Mouse (Mus musculus) heart, embryonic 14.5 days (tissue): ENCODE results near the gene Gm17606. TPM values are rescaled to one million over a fixed set of nuclear protein-coding genes. Genes with fewer than 3 reads are reported as not detected.

ENCODE experiments used
- ATAC-seq: fragments of 200-750 bp; cut with Nextera tagmentation; 2 replicates; pipeline ENCODE4 v1.8.0; 2017; ENCODE audit warnings: low read depth, moderate TSS enrichment; ENCODE audit not compliant: insufficient number of reproducible peaks, insufficient read depth, low FRiP score
- H3K27ac ChIP-seq, 2 experiments: fragments of 200-500 bp in 1 of 2; fragments of 300-500 bp in 1 of 2; sonication (generic) in 1 of 2; replicated peaks in 1 of 2; 2 replicates each; pipeline ENCODE4 v1.5.1; 2012 to 2014; ENCODE audit warnings: low read depth in 2 of 2, low read length in 2 of 2, control low read depth in 1 of 2, mild to moderate bottlenecking in 1 of 2, mixed read lengths in 1 of 2; ENCODE audit not compliant: control insufficient read depth in 1 of 2, insufficient read depth in 1 of 2
- H3K27me3 ChIP-seq: fragments of 300-500 bp; sonication (generic); 2 replicates; pipeline ENCODE4 v1.6.1; 2014; ENCODE audit warnings: mild to moderate bottlenecking, low read length, control low read depth; ENCODE audit not compliant: control insufficient read depth, insufficient read depth
- H3K36me3 ChIP-seq: fragments of 300-500 bp; sonication (generic); 2 replicates; pipeline ENCODE4 v1.6.1; 2014; ENCODE audit warnings: mild to moderate bottlenecking, control low read depth, low read length, mixed read lengths; ENCODE audit not compliant: control insufficient read depth, insufficient read depth
- H3K4me1 ChIP-seq, 2 experiments: fragments of 200-500 bp in 1 of 2; fragments of 300-500 bp in 1 of 2; sonication (generic) in 1 of 2; 2 replicates each; pipeline ENCODE4 v1.6.1; 2012 to 2014; ENCODE audit warnings: low read length in 2 of 2, control low read depth in 1 of 2, mixed read lengths in 1 of 2; ENCODE audit not compliant: control insufficient read depth in 2 of 2, insufficient read depth in 2 of 2
- H3K4me2 ChIP-seq: fragments of 300-500 bp; sonication (generic); 2 replicates; pipeline ENCODE4 v1.6.1; 2014; ENCODE audit warnings: mild to moderate bottlenecking, low read length
- H3K4me3 ChIP-seq, 2 experiments: fragments of 200-500 bp in 1 of 2; fragments of 300-500 bp in 1 of 2; sonication (generic) in 1 of 2; 2 replicates each; pipeline ENCODE4 v1.5.1; 2012 to 2014; ENCODE audit warnings: low read length in 2 of 2, mild to moderate bottlenecking in 2 of 2, control low read depth in 1 of 2, low read depth in 1 of 2, moderate library complexity in 1 of 2; ENCODE audit not compliant: control insufficient read depth in 1 of 2, insufficient read depth in 1 of 2
- H3K9ac ChIP-seq: fragments of 300-500 bp; sonication (generic); 2 replicates; pipeline ENCODE4 v1.6.1; 2014; ENCODE audit warnings: mild to moderate bottlenecking, low read length
- H3K9me3 ChIP-seq: fragments of 300-500 bp; sonication (generic); 2 replicates; pipeline ENCODE4 v1.6.1; 2016; ENCODE audit warnings: low read length, control low read depth; ENCODE audit not compliant: control insufficient read depth
- WGBS: fragments of 180-500 bp; shearing (Covaris S2); extraction: QIAGEN DNeasy Blood & Tissue Kit; methylation state at CpG from one replicate; pipeline ENCODE4 v1.1.7; 2014; 5-methylcytosine and 5-hydroxymethylcytosine counted together
- polyA plus RNA-seq: library from polyadenylated mRNA; unstranded; fragments of >200 nt; fragmentation: Nextera tagmentation; extraction: Ambion mirVana; gene quantifications from 2 replicates; pipeline ENCODE4 v1.2.1, GENCODE M21; 2014

Gm17606 gene
- polyA plus RNA-seq, 1 experiment from 2014 or later: not detected

GRCm38 (mm10) chr14:54602613-54603012 is 38.1 kb upstream of the Gm17606 start:
- H3K36me3 ChIP-seq: no peaks in the 10 kb centered on the region
- H3K27ac ChIP-seq: peak overlapping the region; percentile 64 to 95; a peak in 3 of 4 replicates
- 43% methylated on average over 4 of the region's 4 CpGs for WGBS
- no peaks in the 10 kb centered on the region for H3K27me3 ChIP-seq
- peak overlapping the region; percentile 86 for H3K9ac ChIP-seq
- peaks cover 9 to 14% of the 10 kb centered on the region in 2 experiments for H3K4me1 ChIP-seq
- H3K4me2 ChIP-seq: peak overlapping the region; percentile 65
- no peaks in the 10 kb centered on the region for H3K9me3 ChIP-seq
- no peak for ATAC-seq
- H3K4me3 ChIP-seq: peak overlapping the region; percentile 68 to 96; a peak in 3 of 4 replicates

- Histone ChIP-seq H3K4me3 (peak overlapping the region; percentile 68 to 96), H3K4me1 (peaks cover 9 to 14% of the 10 kb centered on the region in 2 experiments), H3K27me3 (no peaks in the 10 kb centered on the region), H3K9ac (peak overlapping the region; percentile 86), H3K27ac (peak overlapping the region; percentile 95 to 96), H3K9me3 (no peaks in the 10 kb centered on the region), H3K36me3 (no peaks in the 10 kb centered on the region), H3K4me2 (peak overlapping the region; percentile 65)
- WGBS: under 1% methylated on average over 46 of the region's 46 CpGs
- peak; percentile 99 for ATAC-seq
These were observed 37.6 kb upstream of the Gm17606 start for GRCm38 (mm10) chr14:54603038-54603654.

GRCm38 (mm10) chr14:54603686-54604085 is 37.1 kb upstream of the Gm17606 start:
- Histone ChIP-seq H3K27me3 (no peaks in the 10 kb centered on the region), H3K9ac (no peak overlapping the region; the same call in 1 of the 2 replicates), H3K4me3 (peak overlapping the region; percentile 68 to 96), H3K4me2 (peak overlapping the region; percentile 65), H3K27ac (peak overlapping the region; percentile 84 to 95), H3K36me3 (no peaks in the 10 kb centered on the region), H3K9me3 (no peaks in the 10 kb centered on the region), H3K4me1 (peaks cover 9 to 14% of the 10 kb centered on the region in 2 experiments)
- no peak for ATAC-seq
- 85% methylated on average over 8 of the region's 8 CpGs for WGBS

GRCm38 (mm10) chr14:54605752-54606321 is 34.9 kb upstream of the Gm17606 start, which contains the start of gene 4931414P19Rik:
Gene 4931414P19Rik (minus strand): TSS chr14:54605993.
- ATAC-seq: peak; percentile 58
- Histone ChIP-seq H3K9ac (peak within 1 kb of the TSS; percentile 71), H3K4me3 (peak within 1 kb of the TSS; percentile 47 to 54), H3K27ac (peak within 1 kb of the TSS; percentile 65 to 80), H3K27me3 (no peaks in the 10 kb centered on the region), H3K4me1 (peaks cover 9 to 14% of the 10 kb centered on the region in 2 experiments), H3K4me2 (peak within 1 kb of the TSS; percentile 67), H3K9me3 (no peaks in the 10 kb centered on the region), H3K36me3 (0 out of 2 replicates have a peak, but pooled peaks cover 2% of the 10 kb centered on the region)
- WGBS: 0% methylated on average over 38 of the region's 39 CpGs

- no peaks in the 10 kb centered on the region for H3K9me3 ChIP-seq
- H3K9ac ChIP-seq: no peak overlapping the region
- no peak overlapping the region for H3K4me3 ChIP-seq
- ATAC-seq: no peak
- H3K27ac ChIP-seq: no peak overlapping the region
- 64% methylated on average over 8 of the region's 8 CpGs for whole genome bisulfite sequencing
- no peak overlapping the region for H3K4me2 ChIP-seq
- peaks cover 8 to 12% of the 10 kb centered on the region in 2 experiments for H3K4me1 ChIP-seq
- peaks cover 16% of the 10 kb centered on the region for H3K36me3 ChIP-seq
- no peaks in the 10 kb centered on the region for H3K27me3 ChIP-seq
These were observed 33.5 kb upstream of the Gm17606 start for GRCm38 (mm10) chr14:54607226-54607625.

- WGBS: 85% methylated on average over 4 of the region's 4 CpGs
- H3K27me3 ChIP-seq: no peaks in the 10 kb centered on the region
- H3K4me3 ChIP-seq: no peak overlapping the region
- H3K36me3 ChIP-seq: peaks cover 29% of the 10 kb centered on the region
- ATAC-seq: no peak
- no peak overlapping the region for H3K27ac ChIP-seq
- H3K9me3 ChIP-seq: no peaks in the 10 kb centered on the region
- no peak overlapping the region for H3K9ac ChIP-seq
- no peak overlapping the region for H3K4me2 ChIP-seq
- H3K4me1 ChIP-seq: peaks cover 3 to 4% of the 10 kb centered on the region in 2 experiments; a peak in 1 of 4 replicates
These were observed 31.5 kb upstream of the Gm17606 start for GRCm38 (mm10) chr14:54609245-54609644.

GRCm38 (mm10) chr14:54609962-54610361 is 30.8 kb upstream of the Gm17606 start:
- Histone ChIP-seq H3K4me1 (peaks cover 0 to 3% of the 10 kb centered on the region in 2 experiments; a peak in 1 of 4 replicates), H3K4me2 (no peak overlapping the region), H3K9me3 (no peaks in the 10 kb centered on the region), H3K27ac (no peak overlapping the region), H3K4me3 (no peak overlapping the region), H3K36me3 (peaks cover 35% of the 10 kb centered on the region), H3K9ac (no peak overlapping the region), H3K27me3 (no peaks in the 10 kb centered on the region)
- no peak for ATAC-seq
- 77% methylated on average over 4 of the region's 4 CpGs for WGBS
